Mouse (Mus musculus): ENCODE data around the gene Pla2g2e. TPM values are rescaled to one million over a fixed set of nuclear protein-coding genes. Genes with fewer than 3 reads are reported as not detected.
"Not testable (repeated sequence)": the region's sequence is repeated elsewhere in the genome, so short reads cannot be mapped to it uniquely, and the experiment has no call there.

Pla2g2e gene
- polyA plus RNA-seq, 1 experiment from 2014 or later: not detected

DNA sequence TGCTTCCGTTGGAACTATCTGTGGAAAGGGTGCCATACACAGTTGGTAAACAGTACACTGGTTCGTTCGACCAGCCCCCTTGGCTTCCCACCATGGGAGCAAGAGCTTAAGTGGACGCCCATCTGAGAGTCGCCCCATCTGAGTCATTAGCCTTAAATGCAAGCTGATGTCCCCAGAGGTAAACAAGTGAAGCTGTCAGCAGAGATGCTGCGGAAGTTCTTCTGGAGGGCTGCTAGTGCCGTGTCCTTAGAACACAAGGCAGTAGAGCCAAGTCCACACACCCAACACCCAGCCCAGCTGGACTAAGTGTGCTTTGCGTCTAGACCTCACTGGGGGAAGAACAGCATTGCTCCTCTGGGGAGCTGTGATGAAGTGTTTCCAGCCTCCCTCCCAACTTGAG lies 11.9 kb downstream of the Pla2g2e start:
- no peaks in the 10 kb centered on the region for H3K4me1 ChIP-seq (replicated peaks)
- no peak overlapping the region for H3K4me2 ChIP-seq (replicated peaks)
- no peak overlapping the region for H3K27ac ChIP-seq
- H3K9me3 ChIP-seq: no peaks in the 10 kb centered on the region
- no peaks in the 10 kb centered on the region; the same call in 1 of the 2 replicates for H3K36me3 ChIP-seq
- no peaks in the 10 kb centered on the region for H3K27me3 ChIP-seq (replicated peaks)
- no peak overlapping the region for H3K4me3 ChIP-seq (replicated peaks)
- WGBS: 66% methylated on average over 8 of the region's 8 CpGs
- H3K9ac ChIP-seq: no peak overlapping the region
- no peak for ATAC-seq

DNA sequence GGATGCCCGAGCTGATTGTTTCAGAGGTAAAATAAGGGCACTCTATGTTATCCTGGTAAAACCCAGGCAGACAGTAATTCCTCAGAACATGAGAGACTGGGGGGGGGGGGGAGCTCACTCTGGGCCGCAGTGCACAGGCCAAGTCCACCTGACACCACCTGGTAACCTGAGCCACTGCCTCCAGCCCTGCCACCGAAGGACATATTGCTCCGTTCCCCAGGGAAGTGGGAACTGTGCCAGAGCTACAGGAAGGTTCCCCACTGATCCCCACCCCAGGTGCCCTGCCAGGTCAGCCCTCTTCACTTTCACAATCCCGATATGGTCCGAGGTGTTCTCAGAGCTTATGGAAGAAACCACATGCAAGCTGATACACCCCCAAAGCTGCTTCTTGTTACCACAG lies 14.9 kb downstream of the Pla2g2e start:
- H3K9me3 ChIP-seq: no peaks in the 10 kb centered on the region
- H3K27me3 ChIP-seq (replicated peaks): no peaks in the 10 kb centered on the region
- no peaks in the 10 kb centered on the region for H3K4me1 ChIP-seq (replicated peaks)
- no peak overlapping the region for H3K27ac ChIP-seq
- H3K9ac ChIP-seq: no peak overlapping the region
- peak; percentile 58 for ATAC-seq
- no peak overlapping the region for H3K4me2 ChIP-seq (replicated peaks)
- peaks cover 14% of the 10 kb centered on the region for H3K36me3 ChIP-seq
- H3K4me3 ChIP-seq (replicated peaks): no peak overlapping the region
- 74% methylated on average over 6 of the region's 6 CpGs for WGBS

DNA sequence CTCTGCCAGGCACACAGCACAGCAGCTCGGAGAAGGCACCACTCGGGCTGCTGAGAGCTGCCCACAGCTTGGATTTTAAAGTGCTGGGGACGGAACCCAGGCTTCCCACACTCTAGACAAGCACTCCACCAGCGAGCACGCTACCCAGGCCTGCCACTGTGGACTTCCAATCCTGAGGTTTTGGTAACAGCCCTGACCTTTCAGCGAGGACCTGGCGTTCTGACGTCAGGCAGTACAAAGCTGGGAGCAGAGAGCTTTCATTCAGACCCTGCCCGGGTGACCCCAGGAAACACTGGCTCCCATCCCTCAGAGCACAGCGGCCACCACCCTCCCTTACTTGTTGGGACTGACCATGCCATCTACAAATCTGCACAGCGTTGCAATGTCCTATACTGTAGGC lies 16.0 kb downstream of the Pla2g2e start:
- H3K36me3 ChIP-seq: peaks cover 17% of the 10 kb centered on the region
- H3K4me1 ChIP-seq (replicated peaks); H3K27ac ChIP-seq; H3K27me3 ChIP-seq (replicated peaks); H3K4me3 ChIP-seq (replicated peaks); H3K4me2 ChIP-seq (replicated peaks); ATAC-seq; H3K9ac ChIP-seq; H3K9me3 ChIP-seq: not testable (repeated sequence)
- 91% methylated on average over 11 of the region's 11 CpGs for WGBS

DNA sequence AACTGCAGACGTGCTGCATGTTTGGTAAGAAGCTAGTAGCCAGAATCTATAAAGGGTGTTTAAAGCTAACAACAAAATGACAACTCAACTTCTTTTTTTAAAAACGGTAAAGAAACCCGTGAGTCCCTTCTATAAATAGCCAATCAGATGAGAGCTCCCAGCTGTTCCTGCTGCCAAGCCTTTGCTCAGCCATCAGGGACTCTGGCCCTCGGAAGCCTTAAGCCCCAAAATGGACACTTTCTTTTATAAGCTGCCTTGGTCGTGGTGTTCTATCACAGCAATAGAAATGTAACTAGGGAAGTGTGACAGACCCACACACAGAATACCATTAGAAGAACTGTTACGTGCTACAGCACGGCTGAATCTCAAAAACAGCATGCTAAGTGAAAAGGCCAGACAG lies 21.6 kb downstream of the Pla2g2e start:
- no peaks in the 10 kb centered on the region for H3K27me3 ChIP-seq (replicated peaks)
- no peak overlapping the region for H3K4me3 ChIP-seq (replicated peaks)
- H3K36me3 ChIP-seq: peaks cover 26% of the 10 kb centered on the region
- 62% methylated on average over 7 of the region's 7 CpGs for WGBS
- no peak overlapping the region for H3K27ac ChIP-seq
- no peak overlapping the region for H3K9ac ChIP-seq
- ATAC-seq: no peak
- H3K4me1 ChIP-seq (replicated peaks): no peaks in the 10 kb centered on the region
- no peaks in the 10 kb centered on the region for H3K9me3 ChIP-seq
- no peak overlapping the region for H3K4me2 ChIP-seq (replicated peaks)

DNA sequence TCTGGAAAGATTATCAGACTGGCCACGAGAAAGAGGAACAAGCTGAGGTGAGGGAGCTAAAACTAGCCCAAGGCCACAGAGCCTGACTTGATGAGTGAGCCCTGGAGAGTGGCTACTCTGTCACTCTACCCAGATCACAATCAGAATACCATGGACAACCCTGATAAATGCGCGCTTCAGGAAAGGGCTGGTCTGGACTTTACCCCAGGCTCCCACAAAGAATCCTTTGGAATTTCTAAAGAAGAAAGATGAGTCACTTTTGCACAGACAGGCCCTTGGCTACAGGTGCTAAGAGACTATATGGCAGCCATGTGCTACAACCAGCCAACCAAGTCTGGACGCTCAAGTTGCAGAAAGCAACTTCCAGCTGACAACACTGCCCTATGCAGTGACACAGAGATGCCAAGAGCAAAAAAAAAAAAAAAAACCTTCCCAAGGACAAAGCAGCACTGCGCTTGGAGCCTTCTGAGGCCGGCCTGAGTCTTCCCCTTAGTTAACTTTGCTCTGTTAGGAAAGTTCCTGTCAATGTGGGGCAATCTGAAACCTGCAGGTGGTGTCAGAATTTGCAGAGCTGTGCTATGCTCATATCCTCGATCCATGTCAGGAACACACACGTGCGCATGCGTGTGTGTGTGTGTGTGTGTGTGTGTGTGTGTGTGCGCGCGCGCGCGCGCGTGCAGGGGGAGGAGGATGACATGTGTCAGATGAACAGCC lies 28.0 kb downstream of the Pla2g2e start:
- H3K4me2 ChIP-seq (replicated peaks): no peak overlapping the region
- ATAC-seq: peak; percentile 70
- no peaks in the 10 kb centered on the region for H3K9me3 ChIP-seq
- H3K9ac ChIP-seq: no peak overlapping the region
- 84% methylated on average over 18 of the region's 18 CpGs for WGBS
- peak overlapping the region; percentile 40; the same call in 1 of the 2 replicates for H3K27ac ChIP-seq
- no peaks in the 10 kb centered on the region for H3K27me3 ChIP-seq (replicated peaks)
- H3K36me3 ChIP-seq: peaks cover 23% of the 10 kb centered on the region
- no peak overlapping the region for H3K4me3 ChIP-seq (replicated peaks)
- 0 out of 2 replicates have a peak, but pooled peaks cover 5% of the 10 kb centered on the region for H3K4me1 ChIP-seq (replicated peaks)

DNA sequence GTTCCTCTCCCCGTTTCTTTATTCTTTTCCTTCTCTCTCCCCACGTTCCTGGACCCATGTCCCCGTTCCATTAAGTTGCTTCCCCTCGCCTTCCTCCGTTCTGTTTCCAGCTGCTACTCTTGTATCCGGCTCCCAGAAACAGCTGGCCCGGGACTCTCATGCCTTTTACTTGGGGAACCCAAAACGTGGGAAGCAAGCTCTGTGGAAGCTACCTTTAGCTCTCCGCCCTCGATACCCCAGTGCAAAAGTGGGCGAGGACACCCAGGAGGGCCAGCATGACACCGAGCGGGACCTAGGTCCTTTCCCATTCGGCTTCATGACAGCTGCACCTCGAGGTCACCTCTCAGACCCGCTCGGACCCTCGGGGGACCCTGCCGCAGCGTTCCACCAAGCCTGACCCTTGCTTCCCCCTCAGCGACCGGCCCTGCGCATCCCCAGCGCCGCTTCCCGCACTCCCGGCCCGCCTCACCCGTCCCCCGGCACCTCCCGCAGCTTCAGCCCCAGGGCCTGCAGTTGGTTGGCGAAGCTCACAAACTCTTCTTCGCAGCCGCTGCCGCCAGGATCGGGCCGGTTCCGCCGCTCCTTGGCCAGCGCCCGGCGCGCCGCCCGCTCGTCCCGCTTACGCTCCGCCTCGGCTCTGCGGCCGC lies 35.5 kb downstream of the Pla2g2e start:
- under 1% methylated on average over 52 of the region's 52 CpGs for WGBS

DNA sequence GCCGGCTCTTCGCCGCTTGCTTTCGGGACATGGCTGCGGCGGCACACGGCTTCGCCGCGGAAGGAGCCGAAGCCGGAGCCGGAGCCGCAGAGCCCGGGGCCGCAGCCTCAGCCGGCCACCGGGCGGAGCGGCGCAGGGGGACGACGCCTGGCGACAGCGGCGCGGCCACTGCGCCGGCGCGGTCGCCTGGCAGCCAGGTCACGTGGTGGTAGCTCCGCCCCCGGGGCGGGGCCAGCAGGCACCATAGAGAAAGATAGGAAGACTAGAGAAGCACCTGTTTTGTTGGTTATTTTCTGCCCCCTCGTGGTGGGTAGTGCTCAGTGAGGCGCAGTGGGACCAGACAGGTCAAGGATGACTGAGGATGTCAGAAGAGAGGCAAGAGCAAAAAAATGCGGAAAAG lies 36.1 kb downstream of the Pla2g2e start, which contains the start of gene Otud3:
Gene Otud3, minus strand, starts transcription at position 149 of the 400 bp plus-strand sequence.
- peak within 1 kb of the TSS; percentile 88 for H3K4me2 ChIP-seq (replicated peaks)
- H3K27ac ChIP-seq: peak within 1 kb of the TSS; percentile 29; the same call in 1 of the 2 replicates
- peak within 1 kb of the TSS; percentile 81 for H3K4me3 ChIP-seq (replicated peaks)
- H3K4me1 ChIP-seq (replicated peaks): peaks cover 9% of the 10 kb centered on the region
- no peaks in the 10 kb centered on the region for H3K36me3 ChIP-seq
- H3K9me3 ChIP-seq: no peaks in the 10 kb centered on the region
- H3K9ac ChIP-seq: peak within 1 kb of the TSS; percentile 82
- H3K27me3 ChIP-seq (replicated peaks): no peaks in the 10 kb centered on the region
- peak; percentile 96 for ATAC-seq
- under 1% methylated on average over 39 of the region's 39 CpGs for WGBS

More for the DNA sequence above, 35.5 kb downstream of the Pla2g2e start:
- peak; percentile 65 for ATAC-seq
- H3K36me3 ChIP-seq: no peaks in the 10 kb centered on the region
- H3K27me3 ChIP-seq (replicated peaks): no peaks in the 10 kb centered on the region
- H3K9me3 ChIP-seq: no peaks in the 10 kb centered on the region
- peak overlapping the region; percentile 88 for H3K4me2 ChIP-seq (replicated peaks)
- H3K9ac ChIP-seq: peak overlapping the region; percentile 82
- H3K4me3 ChIP-seq (replicated peaks): peak overlapping the region; percentile 81
- H3K27ac ChIP-seq: peak overlapping the region; percentile 29; the same call in 1 of the 2 replicates
- H3K4me1 ChIP-seq (replicated peaks): peaks cover 9% of the 10 kb centered on the region

DNA sequence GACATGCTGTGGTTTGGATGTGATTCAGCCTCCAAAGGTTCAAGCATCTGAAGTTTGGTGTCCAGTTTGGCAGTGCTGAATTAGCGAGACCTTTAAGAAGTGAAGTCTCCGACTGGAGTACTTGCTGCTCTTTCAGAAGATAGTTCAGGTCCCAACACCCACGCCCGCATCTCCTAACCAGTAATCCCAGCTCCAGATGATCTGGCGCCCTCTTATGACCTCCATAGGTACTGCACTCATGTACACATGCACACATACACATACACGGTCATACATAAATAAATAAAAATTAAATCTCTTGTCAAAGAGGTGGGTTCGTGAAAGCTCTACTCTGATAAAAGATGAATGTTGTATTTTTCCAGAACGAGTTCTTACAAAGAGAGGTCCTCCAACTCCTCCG lies 39.5 kb downstream of the Pla2g2e start:
- H3K9me3 ChIP-seq: no peaks in the 10 kb centered on the region
- H3K27me3 ChIP-seq (replicated peaks): no peaks in the 10 kb centered on the region
- H3K27ac ChIP-seq: no peak overlapping the region
- no peak overlapping the region for H3K9ac ChIP-seq
- peaks cover 17% of the 10 kb centered on the region for H3K4me1 ChIP-seq (replicated peaks)
- H3K4me2 ChIP-seq (replicated peaks): no peak overlapping the region
- no peaks in the 10 kb centered on the region for H3K36me3 ChIP-seq
- H3K4me3 ChIP-seq (replicated peaks): no peak overlapping the region
- WGBS: 85% methylated on average over 9 of the region's 9 CpGs
- no peak for ATAC-seq

DNA sequence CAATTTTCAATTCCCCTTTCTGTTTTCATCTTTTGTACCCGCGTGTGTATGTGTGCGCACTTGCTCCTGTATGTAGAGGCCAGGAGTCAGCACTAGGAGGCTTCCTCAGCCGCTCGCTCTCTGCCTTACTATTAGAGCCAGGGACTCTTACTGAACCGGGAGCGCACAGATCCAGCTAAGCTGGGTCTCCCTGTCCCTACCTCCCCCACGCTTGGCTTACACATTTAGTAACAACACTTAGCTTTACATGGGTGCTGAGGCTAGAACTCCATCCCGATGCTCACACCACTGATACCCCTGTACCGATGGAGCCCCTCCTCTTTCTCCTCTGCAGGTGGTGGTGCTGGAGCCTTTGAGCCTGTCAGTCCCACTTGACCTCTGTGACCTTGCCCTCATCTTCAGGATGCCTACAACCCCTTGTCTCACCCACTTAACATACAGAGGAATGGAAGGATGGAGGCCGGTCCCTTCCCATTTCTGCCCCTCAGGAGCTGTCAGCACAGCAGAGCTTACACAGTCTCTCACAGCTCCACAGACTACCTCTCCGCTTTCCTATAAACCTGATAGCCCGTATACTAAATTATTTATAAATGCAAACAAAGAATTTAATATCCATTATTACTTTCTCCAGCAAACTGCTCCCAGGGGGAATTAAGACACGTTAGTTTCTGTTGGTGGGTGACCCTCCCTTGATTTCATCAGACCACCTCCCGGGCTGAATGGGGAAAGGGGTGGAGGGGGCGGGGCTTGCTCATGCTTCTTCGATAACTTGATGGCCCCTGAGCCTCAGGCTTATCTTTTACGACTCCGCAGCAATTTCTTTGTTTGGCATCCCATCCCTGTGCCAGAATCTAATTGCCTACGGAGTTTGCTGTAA lies 43.8 kb downstream of the Pla2g2e start:
- no peak overlapping the region for H3K9ac ChIP-seq
- no peak overlapping the region for H3K4me3 ChIP-seq (replicated peaks)
- peak; percentile 48 for ATAC-seq
- H3K36me3 ChIP-seq: no peaks in the 10 kb centered on the region
- peak overlapping the region; percentile 51 for H3K4me2 ChIP-seq (replicated peaks)
- no peak overlapping the region for H3K27ac ChIP-seq
- H3K4me1 ChIP-seq (replicated peaks): peaks cover 17% of the 10 kb centered on the region
- no peaks in the 10 kb centered on the region for H3K9me3 ChIP-seq
- WGBS: 39% methylated on average over 20 of the region's 20 CpGs
- H3K27me3 ChIP-seq (replicated peaks): no peaks in the 10 kb centered on the region

DNA sequence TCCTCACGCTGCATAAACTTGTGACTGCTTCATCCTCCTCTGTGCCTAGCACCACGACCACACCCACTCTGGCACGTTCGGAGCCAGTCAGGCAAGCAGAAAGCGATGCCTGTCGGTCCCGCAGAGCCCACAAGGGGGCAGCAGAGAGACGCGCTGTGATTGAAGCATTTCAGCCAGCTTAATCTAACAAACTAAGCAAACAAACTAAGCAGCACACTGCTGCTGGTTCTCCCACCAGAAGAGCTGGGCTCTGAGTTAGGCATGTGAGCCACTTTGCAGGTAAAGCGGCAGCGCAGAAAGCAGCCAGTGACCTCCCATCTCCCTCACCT lies 44.4 kb downstream of the Pla2g2e start:
- H3K9me3 ChIP-seq: no peaks in the 10 kb centered on the region
- H3K36me3 ChIP-seq: no peaks in the 10 kb centered on the region
- peak overlapping the region; percentile 51 for H3K4me2 ChIP-seq (replicated peaks)
- H3K4me3 ChIP-seq (replicated peaks): no peak overlapping the region
- no peaks in the 10 kb centered on the region for H3K27me3 ChIP-seq (replicated peaks)
- no peak overlapping the region for H3K9ac ChIP-seq
- H3K4me1 ChIP-seq (replicated peaks): peaks cover 17% of the 10 kb centered on the region
- peak; percentile 89 for ATAC-seq
- under 1% methylated on average over 11 of the region's 11 CpGs for WGBS
- no peak overlapping the region for H3K27ac ChIP-seq

DNA sequence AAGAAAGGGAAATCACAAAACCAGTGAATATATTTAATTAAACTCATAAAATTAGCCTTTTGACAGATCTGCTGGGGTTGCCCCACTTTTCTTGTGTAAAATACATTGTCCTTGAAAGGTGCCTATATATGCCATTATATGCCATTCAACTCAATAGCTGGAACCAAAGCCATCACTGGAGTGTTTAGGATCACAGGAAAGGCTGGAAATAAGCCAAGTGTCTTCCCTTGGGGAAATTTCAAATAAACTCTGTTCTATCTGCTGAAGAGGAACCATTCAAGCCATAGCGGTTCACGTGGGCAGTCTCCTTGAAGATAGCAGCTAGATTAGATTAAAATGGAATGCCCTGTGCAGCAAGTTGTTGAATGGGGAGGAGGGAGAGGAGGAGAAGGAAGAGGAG lies 47.8 kb downstream of the Pla2g2e start:
- Histone ChIP-seq H3K9me3 (no peaks in the 10 kb centered on the region), H3K4me2 (replicated peaks) (no peak overlapping the region), H3K36me3 (no peaks in the 10 kb centered on the region), H3K9ac (no peak overlapping the region), H3K4me3 (replicated peaks) (no peak overlapping the region), H3K27ac (no peak overlapping the region), H3K4me1 (replicated peaks) (peaks cover 17% of the 10 kb centered on the region), H3K27me3 (replicated peaks) (no peaks in the 10 kb centered on the region)
- ATAC-seq: no peak
- 38% methylated on average over 2 of the region's 2 CpGs for WGBS
